Mouse (Mus musculus) bone marrow macrophage, adult 2 months (primary cell): ENCODE data around the gene Hspe1.

ENCODE experiments used
- CTCF ChIP-seq: IDR thresholded peaks from 2 replicates; pipeline ENCODE4 v1.5.1; 2012; ENCODE audit warnings: low read depth, mild to moderate bottlenecking, low read length, moderate library complexity
- POLR2A ChIP-seq: IDR thresholded peaks from 2 replicates; pipeline ENCODE4 v1.6.1; 2012; ENCODE audit warnings: mild to moderate bottlenecking, low read depth, low read length, borderline replicate concordance

GRCm38 (mm10) chr1:55129716-55130115 lies 41.8 kb downstream of the Hspe1 start:
- no peak for TF ChIP-seq CTCF
- TF ChIP-seq POLR2A = no peak
